Mouse (Mus musculus) forebrain, embryonic 12.5 days (tissue): ENCODE data around the gene Pi16. TPM values are rescaled to one million over a fixed set of nuclear protein-coding genes. Genes with fewer than 3 reads are reported as not detected.

Source experiments
- ATAC-seq: fragments of 200-750 bp; cut with Nextera tagmentation; 2 replicates; pipeline ENCODE4 v1.8.0; 2017; ENCODE audit warnings: moderate TSS enrichment; ENCODE audit not compliant: low FRiP score
- H3K27ac ChIP-seq: fragments of 300-500 bp; sonication (generic); 2 replicates; pipeline ENCODE4 v1.5.1; 2016; ENCODE audit warnings: mild to moderate bottlenecking
- H3K27me3 ChIP-seq: fragments of 300-500 bp; sonication (generic); 2 replicates; pipeline ENCODE4 v1.6.1; 2016; ENCODE audit warnings: mild to moderate bottlenecking
- H3K36me3 ChIP-seq: fragments of 300-500 bp; sonication (generic); replicated peaks from 2 replicates; pipeline ENCODE4 v1.6.1; 2016; ENCODE audit warnings: mild to moderate bottlenecking
- H3K4me1 ChIP-seq: fragments of 300-500 bp; sonication (generic); 2 replicates; pipeline ENCODE4 v1.6.1; 2016
- H3K4me2 ChIP-seq: fragments of 300-500 bp; sonication (generic); 2 replicates; pipeline ENCODE4 v1.6.1; 2016; ENCODE audit warnings: mild to moderate bottlenecking, moderate library complexity
- H3K4me3 ChIP-seq: fragments of 300-500 bp; sonication (generic); replicated peaks from 2 replicates; pipeline ENCODE4 v1.5.1; 2016; ENCODE audit warnings: mild to moderate bottlenecking
- H3K9ac ChIP-seq: fragments of 300-500 bp; sonication (generic); 2 replicates; pipeline ENCODE4 v1.6.1; 2016; ENCODE audit warnings: mild to moderate bottlenecking
- H3K9me3 ChIP-seq: fragments of 300-500 bp; sonication (generic); 2 replicates; pipeline ENCODE4 v1.6.1; 2016
- WGBS: fragments of 180-500 bp; shearing (Covaris S2); methylation state at CpG from one replicate; pipeline ENCODE4 v1.1.7; 2016; 5-methylcytosine and 5-hydroxymethylcytosine counted together
- polyA plus RNA-seq: library from polyadenylated mRNA; unstranded; fragments of >200 nt; fragmentation: Nextera tagmentation; extraction: Ambion mirVana; gene quantifications from 2 replicates; pipeline ENCODE4 v1.2.1, GENCODE M21; 2016

Gene Pi16
- polyA plus RNA-seq, 1 experiment from 2014 or later = 2.2 TPM

DNA sequence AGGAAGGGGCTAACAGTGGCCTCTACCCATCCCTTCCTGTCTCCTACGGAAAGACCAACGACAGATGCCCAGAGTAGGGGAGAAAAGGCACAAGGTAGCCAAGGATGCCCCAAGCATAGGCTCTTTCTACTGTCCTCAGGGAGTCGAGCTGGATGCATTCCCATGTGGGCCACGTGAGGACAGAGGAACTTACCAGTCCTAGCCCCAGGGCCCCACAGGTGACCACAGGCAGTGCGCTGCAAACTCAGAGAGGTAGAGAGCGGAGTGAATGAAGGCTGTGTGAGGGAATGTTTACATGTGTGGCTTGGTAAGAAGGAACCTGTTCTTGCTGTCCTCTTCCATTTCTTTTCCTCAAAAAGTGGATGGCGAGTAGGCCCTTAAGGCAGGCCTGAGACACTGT lies 11.6 kb upstream of the Pi16 start:
- Histone ChIP-seq H3K27me3 (no peaks in the 10 kb centered on the region), H3K4me3 (no peak overlapping the region), H3K9me3 (no peaks in the 10 kb centered on the region), H3K4me2 (no peak overlapping the region), H3K4me1 (peaks cover 10% of the 10 kb centered on the region), H3K9ac (no peak overlapping the region), H3K27ac (no peak overlapping the region), H3K36me3 (peaks cover 19% of the 10 kb centered on the region)
- WGBS = 65% methylated on average over 7 of the region's 7 CpGs
- ATAC-seq = no peak

DNA sequence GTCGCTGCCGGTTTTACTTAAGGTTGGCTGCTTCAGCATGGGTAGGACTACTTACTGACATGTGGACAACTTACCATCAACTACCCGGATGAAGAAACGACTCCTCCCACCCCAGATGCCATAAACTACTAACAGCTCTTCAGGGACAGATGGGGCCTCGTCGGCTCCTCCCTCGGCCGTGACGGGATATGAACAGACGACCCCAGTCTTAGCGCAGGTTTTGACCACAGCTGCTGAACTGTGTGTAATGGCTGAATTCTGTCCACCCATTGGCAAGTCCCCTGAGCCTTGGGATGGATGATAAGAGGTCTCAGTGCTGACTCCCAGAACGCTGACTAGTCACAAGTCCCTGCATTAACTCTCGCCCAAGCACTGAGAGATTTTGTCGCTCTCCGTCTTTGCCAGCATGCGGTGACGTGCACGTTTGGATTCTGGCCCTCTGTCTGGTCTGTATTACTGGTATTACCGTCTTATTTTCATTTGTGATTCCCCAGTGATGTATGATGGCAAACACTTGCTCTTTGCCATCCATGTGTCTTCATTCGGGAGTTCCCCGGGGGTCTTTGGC lies 7.3 kb upstream of the Pi16 start:
- no peaks in the 10 kb centered on the region for H3K9me3 ChIP-seq
- no peaks in the 10 kb centered on the region for H3K27me3 ChIP-seq
- ATAC-seq = no peak
- H3K4me2 ChIP-seq = no peak overlapping the region
- no peak overlapping the region for H3K9ac ChIP-seq
- H3K4me3 ChIP-seq = no peak overlapping the region
- no peaks in the 10 kb centered on the region for H3K36me3 ChIP-seq
- H3K4me1 ChIP-seq = peaks cover 6% of the 10 kb centered on the region
- WGBS = 89% methylated on average over 21 of the region's 21 CpGs
- H3K27ac ChIP-seq = no peak overlapping the region

DNA sequence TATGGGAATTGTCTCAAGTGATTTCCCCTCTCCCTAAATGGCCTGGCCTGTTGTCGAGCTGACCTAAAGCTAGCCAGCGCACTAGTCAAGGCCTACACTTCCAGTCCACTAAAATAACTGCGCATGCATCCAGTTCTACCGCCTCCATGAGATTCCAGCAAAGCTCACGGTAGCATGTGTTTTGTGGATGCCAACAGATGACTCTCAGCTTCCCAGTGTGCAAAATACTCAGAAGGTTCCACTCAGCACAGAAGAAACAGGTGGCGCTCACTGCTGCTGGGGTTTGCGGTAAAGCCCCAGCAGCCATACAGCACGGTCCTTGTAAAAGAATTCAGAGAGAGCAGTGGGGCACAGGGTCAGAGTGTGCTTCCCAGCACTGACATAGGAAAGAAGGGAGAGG lies 5.9 kb upstream of the Pi16 start:
- Histone ChIP-seq H3K36me3 (no peaks in the 10 kb centered on the region), H3K9ac (no peak overlapping the region), H3K9me3 (no peaks in the 10 kb centered on the region), H3K4me2 (no peak overlapping the region), H3K4me3 (no peak overlapping the region), H3K27me3 (no peaks in the 10 kb centered on the region), H3K4me1 (no peaks in the 10 kb centered on the region), H3K27ac (no peak overlapping the region)
- 89% methylated on average over 8 of the region's 8 CpGs for WGBS
- no peak for ATAC-seq

DNA sequence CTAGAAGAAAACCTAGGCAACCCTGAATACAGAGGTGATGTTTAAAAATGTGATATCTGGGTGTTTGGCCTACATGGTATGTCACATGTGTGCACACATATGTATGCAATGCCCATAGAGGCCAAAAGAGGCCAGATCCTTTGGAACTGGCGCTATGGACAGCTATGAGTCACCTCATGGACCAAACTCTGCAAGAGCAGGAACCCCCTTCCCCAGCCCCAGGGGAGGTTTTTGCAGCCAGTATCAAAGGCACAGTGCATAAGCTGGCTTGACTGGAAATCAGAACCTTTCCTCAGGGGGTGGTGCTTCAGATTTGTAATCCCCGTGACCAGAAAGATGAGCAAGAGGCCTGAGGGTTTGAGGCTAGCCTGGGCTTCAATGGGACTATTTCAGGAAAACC lies 5.4 kb upstream of the Pi16 start:
- H3K4me1 ChIP-seq = no peaks in the 10 kb centered on the region
- no peaks in the 10 kb centered on the region for H3K36me3 ChIP-seq
- no peak overlapping the region for H3K4me2 ChIP-seq
- H3K4me3 ChIP-seq = no peak overlapping the region
- no peak for ATAC-seq
- no peaks in the 10 kb centered on the region for H3K27me3 ChIP-seq
- 91% methylated on average over 2 of the region's 2 CpGs for WGBS
- H3K9me3 ChIP-seq = no peaks in the 10 kb centered on the region
- H3K27ac ChIP-seq = no peak overlapping the region
- no peak overlapping the region for H3K9ac ChIP-seq

DNA sequence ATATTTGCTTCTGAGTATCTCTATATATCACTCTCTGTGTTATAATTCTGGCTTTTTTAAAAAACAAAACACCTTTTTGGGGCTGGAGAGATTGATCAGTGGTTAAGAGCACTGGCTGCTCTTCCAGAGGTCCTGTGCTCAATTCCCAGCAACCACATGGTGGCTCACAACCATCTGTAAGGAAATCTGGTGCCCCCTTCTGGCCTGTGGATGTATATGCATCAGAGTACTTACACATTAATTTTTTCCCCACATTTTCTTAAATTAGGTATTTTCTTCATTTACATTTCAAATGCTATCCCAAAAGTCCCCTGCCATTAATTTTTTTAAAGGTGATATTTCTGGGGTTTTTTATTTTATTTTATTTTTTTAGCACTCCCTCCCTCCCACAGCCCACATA lies 4.2 kb upstream of the Pi16 start:
- ATAC-seq = no peak

DNA sequence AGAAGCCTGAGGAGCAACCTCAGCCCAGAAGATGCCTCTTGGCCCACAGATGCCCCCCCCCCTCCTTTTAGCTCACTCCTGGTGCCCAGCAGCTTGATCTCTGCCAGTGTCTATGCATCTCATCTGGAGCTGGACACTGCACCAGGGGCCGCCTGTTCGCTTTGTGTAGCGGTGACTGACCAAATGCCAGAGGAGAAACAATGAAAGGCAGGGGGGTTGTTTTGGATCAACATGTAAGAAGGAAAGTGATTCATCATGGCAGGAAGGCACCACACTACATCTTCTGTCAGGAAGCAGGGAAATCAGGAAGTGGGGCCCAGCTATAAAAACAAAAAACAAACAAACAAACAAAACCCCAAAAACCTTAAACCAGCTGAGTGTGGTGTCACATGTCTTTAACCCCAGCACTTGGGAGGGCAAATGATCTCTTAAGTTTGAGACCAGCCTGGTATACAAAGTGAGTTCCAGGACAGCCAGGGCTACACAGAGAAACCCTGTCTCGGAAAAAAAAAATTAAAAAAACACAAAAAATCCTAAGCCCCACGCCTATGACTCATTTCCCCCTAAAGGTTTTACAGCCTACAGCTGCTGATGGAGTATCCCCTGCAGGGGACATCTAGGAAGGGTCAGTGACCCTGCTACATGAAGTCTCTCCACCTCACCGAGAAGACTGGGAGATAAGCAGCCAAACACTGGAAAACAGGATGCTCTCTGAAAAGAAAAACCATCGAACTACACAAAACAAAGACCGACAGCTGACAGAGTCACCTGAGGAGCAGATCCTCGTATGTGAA lies 1.6 kb upstream of the Pi16 start:
- no peak overlapping the region for H3K9ac ChIP-seq
- WGBS = 50% methylated on average over 9 of the region's 9 CpGs
- H3K4me3 ChIP-seq = no peak overlapping the region
- ATAC-seq = no peak
- no peak overlapping the region for H3K4me2 ChIP-seq
- H3K36me3 ChIP-seq = no peaks in the 10 kb centered on the region
- no peak overlapping the region for H3K27ac ChIP-seq
- H3K4me1 ChIP-seq = 0 out of 2 replicates have a peak, but pooled peaks cover 4% of the 10 kb centered on the region
- H3K9me3 ChIP-seq = no peaks in the 10 kb centered on the region
- H3K27me3 ChIP-seq = peaks cover 17% of the 10 kb centered on the region

More for the DNA sequence above, 4.2 kb upstream of the Pi16 start:
- Histone ChIP-seq H3K9me3 (no peaks in the 10 kb centered on the region), H3K4me1 (no peaks in the 10 kb centered on the region), H3K27me3 (no peaks in the 10 kb centered on the region), H3K36me3 (no peaks in the 10 kb centered on the region), H3K27ac (no peak overlapping the region), H3K4me2 (no peak overlapping the region), H3K9ac (no peak overlapping the region), H3K4me3 (no peak overlapping the region)

DNA sequence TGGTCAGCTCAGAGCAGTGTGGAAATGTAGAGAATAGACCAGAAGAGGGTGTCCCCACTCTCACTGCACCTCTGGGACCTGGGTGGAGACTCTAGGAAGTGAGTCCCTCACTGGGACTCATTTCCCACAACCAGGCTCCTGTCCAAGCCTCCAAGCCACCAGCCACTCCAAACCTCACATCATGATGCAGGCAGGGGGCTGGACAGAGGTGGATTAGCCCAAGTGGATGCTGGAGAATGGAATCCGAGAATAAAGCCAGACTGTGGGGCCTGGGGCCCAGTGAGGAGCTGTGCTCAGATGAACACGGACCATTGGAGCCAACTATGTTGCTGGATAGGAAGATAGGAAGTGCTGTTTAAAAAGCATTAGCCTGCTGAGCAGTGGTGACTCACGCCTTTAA lies 589 bp upstream of the Pi16 start:
- Histone ChIP-seq H3K36me3 (no peaks in the 10 kb centered on the region), H3K27me3 (peaks cover 28% of the 10 kb centered on the region), H3K4me2 (no peak overlapping the region), H3K9me3 (no peaks in the 10 kb centered on the region), H3K4me1 (peaks cover 7% of the 10 kb centered on the region; the same call in 1 of the 2 replicates), H3K9ac (no peak overlapping the region), H3K4me3 (no peak overlapping the region), H3K27ac (peak overlapping the region; percentile 36; the same call in 1 of the 2 replicates)
- WGBS = 61% methylated on average over 3 of the region's 3 CpGs
- no peak for ATAC-seq

DNA sequence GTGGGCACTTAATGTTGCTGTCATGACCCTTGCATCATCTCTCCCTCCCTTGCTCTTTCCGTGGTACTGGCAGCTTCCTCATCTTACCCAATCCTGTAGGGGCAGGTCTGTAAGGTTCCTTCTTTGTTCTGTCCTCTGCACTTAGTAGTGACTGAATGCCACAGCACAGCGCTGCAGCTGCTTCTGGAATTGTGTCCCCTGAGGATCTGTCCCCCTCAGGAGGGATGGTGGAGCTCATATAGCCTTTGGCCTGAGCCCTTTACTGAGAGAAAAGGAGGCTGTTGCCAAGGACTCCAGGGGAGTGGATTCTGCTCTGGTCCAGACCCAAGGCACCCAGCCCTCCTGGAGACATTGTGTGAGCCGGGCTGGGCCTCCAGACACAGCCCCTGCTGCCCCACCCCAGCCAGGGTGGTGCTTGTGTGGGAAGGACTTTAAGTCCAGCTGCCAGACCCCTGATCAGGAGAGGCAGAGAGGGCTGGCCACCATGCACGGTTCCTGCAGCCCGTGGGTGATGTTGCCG lies 1.3 kb downstream of the Pi16 start:
- WGBS = 54% methylated on average over 6 of the region's 6 CpGs
- H3K36me3 ChIP-seq = no peaks in the 10 kb centered on the region
- H3K4me1 ChIP-seq = peaks cover 15% of the 10 kb centered on the region
- no peak for ATAC-seq
- H3K9me3 ChIP-seq = no peaks in the 10 kb centered on the region
- no peak overlapping the region for H3K4me3 ChIP-seq
- H3K27ac ChIP-seq = no peak overlapping the region
- peaks cover 46% of the 10 kb centered on the region for H3K27me3 ChIP-seq
- no peak overlapping the region for H3K9ac ChIP-seq
- no peak overlapping the region for H3K4me2 ChIP-seq

DNA sequence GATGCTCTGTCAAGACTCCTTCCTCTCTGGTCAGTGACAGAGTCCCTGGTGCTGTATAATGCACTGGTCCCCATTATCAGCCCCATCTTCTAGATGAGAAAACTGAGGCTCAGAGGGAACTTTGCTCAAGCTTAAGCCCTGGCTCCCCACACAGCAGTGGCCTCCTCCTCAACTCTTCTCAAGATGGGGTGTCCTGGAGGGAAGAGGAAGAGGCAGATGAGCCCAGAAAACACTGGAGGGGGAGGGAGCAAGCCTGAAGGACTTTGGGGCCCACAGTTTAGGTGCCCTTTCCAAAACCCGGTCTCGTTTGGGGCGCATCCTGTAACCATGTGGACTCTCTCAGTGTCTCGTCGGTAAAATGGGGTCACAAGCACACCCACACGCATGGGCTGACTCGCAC lies 2.0 kb downstream of the Pi16 start:
- Histone ChIP-seq H3K9me3 (no peaks in the 10 kb centered on the region), H3K4me3 (no peak overlapping the region), H3K27ac (no peak overlapping the region), H3K4me2 (no peak overlapping the region), H3K27me3 (peaks cover 49% of the 10 kb centered on the region), H3K36me3 (no peaks in the 10 kb centered on the region), H3K9ac (no peak overlapping the region), H3K4me1 (peaks cover 15% of the 10 kb centered on the region)
- 89% methylated on average over 7 of the region's 7 CpGs for WGBS
- no peak for ATAC-seq

DNA sequence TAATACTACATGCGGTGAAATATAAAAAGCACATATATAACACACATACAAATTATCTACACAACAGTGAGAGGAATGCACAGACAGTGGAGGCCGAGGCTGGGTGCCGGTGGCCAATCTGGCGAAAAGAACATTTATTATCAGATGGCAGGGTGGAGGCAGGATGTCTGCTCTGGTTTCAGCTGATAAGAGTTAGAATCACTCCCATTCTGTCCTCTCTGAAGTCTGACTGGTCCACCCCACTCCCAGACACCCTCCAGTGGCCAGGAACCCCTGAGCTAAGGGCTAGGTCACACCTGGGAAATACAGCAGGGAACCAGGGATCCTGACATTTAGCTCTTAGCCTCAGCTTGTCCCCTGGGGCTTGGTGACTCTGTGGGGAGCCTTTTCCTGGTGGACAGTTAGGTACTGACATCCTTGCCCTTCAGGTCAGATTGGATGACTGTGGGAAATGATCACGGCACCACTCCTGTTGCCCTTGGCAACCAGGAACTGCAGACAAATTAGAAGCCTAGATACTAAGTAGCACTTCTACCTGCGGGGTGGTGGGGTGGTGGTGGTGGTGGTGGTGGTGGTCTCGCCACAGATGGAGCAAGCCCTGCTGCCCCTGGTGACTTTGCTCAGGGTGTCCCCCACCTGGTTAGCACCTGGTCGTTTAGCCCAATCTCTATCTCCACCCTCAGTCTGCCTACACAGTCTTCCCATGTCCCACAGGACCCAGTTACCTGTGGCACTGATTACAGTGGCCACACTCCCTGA lies 2.6 kb downstream of the Pi16 start:
- ATAC-seq = no peak
- no peak overlapping the region for H3K4me2 ChIP-seq
- H3K4me1 ChIP-seq = peaks cover 15% of the 10 kb centered on the region
- no peak overlapping the region for H3K27ac ChIP-seq
- no peaks in the 10 kb centered on the region for H3K36me3 ChIP-seq
- peaks cover 49% of the 10 kb centered on the region for H3K27me3 ChIP-seq
- WGBS = 82% methylated on average over 8 of the region's 8 CpGs
- H3K4me3 ChIP-seq = no peak overlapping the region
- no peaks in the 10 kb centered on the region for H3K9me3 ChIP-seq
- H3K9ac ChIP-seq = no peak overlapping the region

DNA sequence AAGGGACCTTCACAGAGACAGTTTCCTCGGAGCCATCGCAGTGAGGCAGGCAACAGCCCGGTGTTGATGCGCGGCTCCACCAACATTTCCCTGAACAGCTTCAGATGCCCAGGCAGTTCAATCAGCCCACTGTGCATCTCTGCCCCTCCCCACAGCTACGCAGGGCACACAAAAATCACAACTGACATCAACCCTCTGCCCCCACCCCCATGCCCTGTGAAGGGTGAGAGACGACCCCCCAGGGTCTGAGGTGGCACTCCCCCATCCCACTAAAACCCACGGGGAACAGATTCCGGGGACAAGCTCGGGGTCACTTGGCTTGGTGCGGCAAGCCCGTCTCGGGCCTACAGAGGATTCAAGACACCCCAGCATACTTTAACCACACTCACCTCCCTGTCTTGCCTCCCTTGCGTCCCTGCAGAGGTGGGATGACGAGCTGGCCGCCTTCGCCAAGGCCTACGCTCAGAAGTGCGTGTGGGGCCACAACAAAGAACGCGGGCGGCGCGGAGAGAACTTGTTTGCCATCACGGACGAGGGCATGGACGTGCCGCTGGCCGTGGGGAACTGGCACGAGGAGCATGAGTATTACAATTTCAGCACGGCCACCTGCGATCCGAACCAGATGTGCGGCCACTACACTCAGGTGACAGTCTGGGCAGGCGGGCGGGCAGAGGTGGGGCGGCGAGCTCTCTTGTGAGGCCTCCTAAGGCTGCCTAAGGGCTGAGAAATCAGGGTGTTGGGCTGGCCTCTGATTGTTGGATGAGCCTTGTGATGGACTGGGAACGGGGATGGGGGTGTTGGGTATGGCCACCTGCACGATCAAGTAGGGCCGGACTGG lies 4.5 kb downstream of the Pi16 start:
- Histone ChIP-seq H3K9ac (0 out of 2 replicates have a peak overlapping the region, but pooled peaks have one; percentile 8), H3K4me1 (peaks cover 30% of the 10 kb centered on the region), H3K4me3 (peak overlapping the region; percentile 8; the same call in 1 of the 2 replicates), H3K9me3 (no peaks in the 10 kb centered on the region), H3K4me2 (peak overlapping the region; percentile 30), H3K36me3 (no peaks in the 10 kb centered on the region), H3K27me3 (peaks cover 49% of the 10 kb centered on the region), H3K27ac (no peak overlapping the region)
- ATAC-seq = no peak
- 11% methylated on average over 41 of the region's 41 CpGs for WGBS

DNA sequence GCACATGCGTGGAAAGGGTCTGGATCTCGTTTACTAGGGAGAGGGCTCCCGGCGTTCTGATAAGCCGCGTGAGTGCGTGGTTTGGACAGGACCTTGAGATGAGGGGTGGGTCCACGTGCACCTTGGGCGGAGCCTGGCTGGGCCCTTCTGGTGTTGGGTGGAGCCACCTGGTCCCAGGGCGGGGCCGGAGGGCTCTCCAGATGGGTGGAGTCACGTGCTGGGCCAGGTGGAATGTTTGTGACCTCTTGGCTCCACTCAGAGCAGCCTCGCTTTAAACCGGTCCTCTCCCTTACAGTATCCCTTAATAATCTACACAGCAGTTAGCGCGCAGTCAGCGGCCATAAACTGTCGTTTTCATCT lies 5.1 kb downstream of the Pi16 start:
- H3K27me3 ChIP-seq = peaks cover 51% of the 10 kb centered on the region
- no peak overlapping the region for H3K27ac ChIP-seq

More for the DNA sequence above, 5.1 kb downstream of the Pi16 start:
- no peak for ATAC-seq
- Histone ChIP-seq H3K4me2 (peak overlapping the region; percentile 30), H3K36me3 (no peaks in the 10 kb centered on the region), H3K4me1 (peaks cover 36% of the 10 kb centered on the region), H3K4me3 (0 out of 2 replicates have a peak overlapping the region, but pooled peaks have one; percentile 8), H3K9ac (no peak overlapping the region), H3K9me3 (no peaks in the 10 kb centered on the region)
- 17% methylated on average over 18 of the region's 18 CpGs for WGBS
